Mouse (Mus musculus): Measurements from ENCODE around the gene Rabl6.

- no peak for TF ChIP-seq CTCF (IDR thresholded peaks at IDR 0.05; ENCODE audit: borderline replicate concordance, extremely low read depth, insufficient read depth, insufficient read length)
- no peak for TF ChIP-seq POLR2A (IDR thresholded peaks at IDR 0.05; ENCODE audit: borderline replicate concordance, extremely low read depth, insufficient read depth, insufficient read length, poor library complexity, severe bottlenecking)
These were observed 32.8 kb downstream of the Rabl6 start for GRCm38 (mm10) chr2:25575432-25576027.

Data from brain, embryonic 14.5 days (tissue).